Mouse (Mus musculus) kidney, postnatal 0 days (tissue): ENCODE measurements around the gene Matn4. TPM values are rescaled to one million over a fixed set of nuclear protein-coding genes. Genes with fewer than 3 reads are reported as not detected.

ENCODE experiments used
- ATAC-seq: fragments of 200-750 bp; cut with Nextera tagmentation; replicated peaks from 2 replicates; pipeline ENCODE4 v1.8.0; 2017; ENCODE audit warnings: low read depth, moderate number of reproducible peaks, moderate TSS enrichment, moderate library complexity; ENCODE audit not compliant: low FRiP score
- DNase-seq: peaks from one replicate; pipeline ENCODE4 v3.0.0-alpha.2; 2016; ENCODE audit warnings: low spot score
- H3K27ac ChIP-seq: fragments of 300-500 bp; sonication (generic); 2 replicates; pipeline ENCODE4 v1.5.1; 2014; ENCODE audit warnings: mild to moderate bottlenecking
- H3K27me3 ChIP-seq: fragments of 300-500 bp; sonication (generic); 2 replicates; pipeline ENCODE4 v1.6.1; 2014; ENCODE audit warnings: low read length, mixed read lengths; ENCODE audit not compliant: insufficient read depth
- H3K36me3 ChIP-seq: fragments of 300-500 bp; sonication (generic); 2 replicates; pipeline ENCODE4 v1.6.1; 2014; ENCODE audit warnings: low read length, mixed read lengths; ENCODE audit not compliant: insufficient read depth
- H3K4me1 ChIP-seq: fragments of 300-500 bp; sonication (generic); replicated peaks from 2 replicates; pipeline ENCODE4 v1.6.1; 2014; ENCODE audit warnings: antibody characterized with exemption, low read length, mixed read lengths; ENCODE audit not compliant: insufficient read depth
- H3K4me2 ChIP-seq: fragments of 300-500 bp; sonication (generic); 2 replicates; pipeline ENCODE4 v1.6.1; 2014; ENCODE audit warnings: mild to moderate bottlenecking, low read length, moderate library complexity, mixed read lengths
- H3K4me3 ChIP-seq: fragments of 300-500 bp; sonication (generic); replicated peaks from 2 replicates; pipeline ENCODE4 v1.5.1; 2014; ENCODE audit warnings: low read depth, low read length
- H3K9ac ChIP-seq: fragments of 300-500 bp; sonication (generic); 2 replicates; pipeline ENCODE4 v1.6.1; 2014; ENCODE audit warnings: low read depth, low read length
- H3K9me3 ChIP-seq: fragments of 300-500 bp; sonication (generic); replicated peaks from 2 replicates; pipeline ENCODE4 v1.6.1; 2016; ENCODE audit warnings: low read length, inconsistent platforms, mixed read lengths
- CTCF ChIP-seq: IDR thresholded peaks from 2 replicates; pipeline ENCODE4 v1.5.1; 2016; ENCODE audit warnings: antibody characterized with exemption, low read depth, mild to moderate bottlenecking, moderate library complexity
- WGBS: fragments of 180-500 bp; shearing (Covaris S2); extraction: QIAGEN DNeasy Blood & Tissue Kit; methylation state at CpG from one replicate; pipeline ENCODE4 v1.1.7; 2014; 5-methylcytosine and 5-hydroxymethylcytosine counted together
- polyA plus RNA-seq: library from polyadenylated mRNA; unstranded; fragments of >200 nt; fragmentation: Nextera tagmentation; extraction: Ambion mirVana; gene quantifications from 2 replicates; pipeline ENCODE4 v1.2.1, GENCODE M21; 2015

The Matn4 gene
- polyA plus RNA-seq, 1 experiment from 2014 or later: 0.46 TPM

GRCm38 (mm10) chr2:164393126-164393525 lies 11.8 kb downstream of the Matn4 start:
- Histone ChIP-seq H3K27ac (no peak overlapping the region), H3K27me3 (peaks cover 5% of the 10 kb centered on the region; the same call in 1 of the 2 replicates), H3K4me2 (no peak overlapping the region), H3K9me3 (no peaks in the 10 kb centered on the region), H3K4me3 (no peak overlapping the region), H3K36me3 (no peaks in the 10 kb centered on the region), H3K9ac (no peak overlapping the region), H3K4me1 (no peaks in the 10 kb centered on the region)
- ATAC-seq (no peak), DNase-seq (no peak)
- no peak for TF ChIP-seq CTCF
- WGBS: 79% methylated on average over 29 of the region's 29 CpGs

- Histone ChIP-seq H3K4me2 (peak overlapping the region; percentile 61), H3K27me3 (peaks cover 9% of the 10 kb centered on the region; the same call in 1 of the 2 replicates), H3K4me1 (0 out of 2 replicates have a peak, but pooled peaks cover 5% of the 10 kb centered on the region), H3K4me3 (peak overlapping the region; percentile 38), H3K9me3 (no peaks in the 10 kb centered on the region), H3K9ac (peak overlapping the region; percentile 6; the same call in 1 of the 2 replicates), H3K36me3 (no peaks in the 10 kb centered on the region), H3K27ac (no peak overlapping the region)
- ATAC-seq (peak; percentile 57; the same call in 1 of the 2 replicates), DNase-seq (peak; percentile 82)
- TF ChIP-seq CTCF: peak; percentile 86
- WGBS: under 1% methylated on average over 30 of the region's 30 CpGs
These were observed 15.5 kb downstream of the Matn4 start for GRCm38 (mm10) chr2:164389499-164389898.

GRCm38 (mm10) chr2:164389020-164389419 lies 15.9 kb downstream of the Matn4 start, which contains the start of gene Slpi:
Gene Slpi, minus strand, starts transcription at chr2:164389095.
- Histone ChIP-seq H3K9me3 (no peaks in the 10 kb centered on the region), H3K4me2 (peak within 1 kb of the TSS; percentile 61), H3K27ac (no peak within 1 kb of the TSS), H3K4me3 (peak within 1 kb of the TSS; percentile 38), H3K9ac (peak within 1 kb of the TSS; percentile 6; the same call in 1 of the 2 replicates), H3K27me3 (peaks cover 9% of the 10 kb centered on the region; the same call in 1 of the 2 replicates), H3K36me3 (no peaks in the 10 kb centered on the region), H3K4me1 (0 out of 2 replicates have a peak, but pooled peaks cover 5% of the 10 kb centered on the region)
- ATAC-seq: no peak
- TF ChIP-seq CTCF: no peak
- WGBS: 1% methylated on average over 17 of the region's 17 CpGs
- DNase-seq: peak; percentile 23

GRCm38 (mm10) chr2:164386953-164387352 lies 18.0 kb downstream of the Matn4 start:
- H3K4me2 ChIP-seq: no peak overlapping the region
- ATAC-seq (no peak), DNase-seq (peak; percentile 63)
- peaks cover 9% of the 10 kb centered on the region; the same call in 1 of the 2 replicates for H3K27me3 ChIP-seq
- H3K27ac ChIP-seq: no peak overlapping the region
- H3K36me3 ChIP-seq: no peaks in the 10 kb centered on the region
- H3K9me3 ChIP-seq: no peaks in the 10 kb centered on the region
- H3K4me1 ChIP-seq: 0 out of 2 replicates have a peak, but pooled peaks cover 5% of the 10 kb centered on the region
- TF ChIP-seq CTCF: peak; percentile 80
- 15% methylated on average over 8 of the region's 8 CpGs for WGBS
- H3K4me3 ChIP-seq: no peak overlapping the region
- no peak overlapping the region for H3K9ac ChIP-seq

GRCm38 (mm10) chr2:164385927-164386763 lies 18.8 kb downstream of the Matn4 start:
- 15% methylated on average over 18 of the region's 18 CpGs for WGBS
- DNase-seq (no peak), ATAC-seq (no peak)
- H3K27ac ChIP-seq: no peak overlapping the region
- H3K9me3 ChIP-seq: no peaks in the 10 kb centered on the region
- H3K4me1 ChIP-seq: 0 out of 2 replicates have a peak, but pooled peaks cover 5% of the 10 kb centered on the region
- peaks cover 9% of the 10 kb centered on the region; the same call in 1 of the 2 replicates for H3K27me3 ChIP-seq
- no peak overlapping the region for H3K9ac ChIP-seq
- no peak overlapping the region for H3K4me2 ChIP-seq
- no peak overlapping the region for H3K4me3 ChIP-seq
- no peaks in the 10 kb centered on the region for H3K36me3 ChIP-seq
- TF ChIP-seq CTCF: no peak

GRCm38 (mm10) chr2:164383656-164384399 lies 21.1 kb downstream of the Matn4 start:
- Histone ChIP-seq H3K4me3 (no peak overlapping the region), H3K4me1 (0 out of 2 replicates have a peak, but pooled peaks cover 5% of the 10 kb centered on the region), H3K36me3 (no peaks in the 10 kb centered on the region), H3K9me3 (no peaks in the 10 kb centered on the region), H3K4me2 (no peak overlapping the region), H3K9ac (no peak overlapping the region), H3K27me3 (peaks cover 7% of the 10 kb centered on the region; the same call in 1 of the 2 replicates), H3K27ac (no peak overlapping the region)
- DNase-seq: no peak
- ATAC-seq: no peak
- 53% methylated on average over 11 of the region's 11 CpGs for WGBS
- no peak for TF ChIP-seq CTCF
